Mouse (Mus musculus) olfactory bulb, adult 2 months (tissue): ENCODE data around the gene Ptpa.

Experiments
- CTCF ChIP-seq: fragments of 200-500 bp; IDR thresholded peaks from 2 replicates; pipeline ENCODE4 v1.5.1; 2012; ENCODE audit warnings: low read depth, mild to moderate bottlenecking, low read length, moderate library complexity; ENCODE audit not compliant: insufficient read depth
- POLR2A ChIP-seq: fragments of 200-500 bp; IDR thresholded peaks from 2 replicates; pipeline ENCODE4 v1.6.1; 2012; ENCODE audit warnings: mild to moderate bottlenecking, low read depth, low read length, moderate library complexity; ENCODE audit not compliant: insufficient read depth

DNA sequence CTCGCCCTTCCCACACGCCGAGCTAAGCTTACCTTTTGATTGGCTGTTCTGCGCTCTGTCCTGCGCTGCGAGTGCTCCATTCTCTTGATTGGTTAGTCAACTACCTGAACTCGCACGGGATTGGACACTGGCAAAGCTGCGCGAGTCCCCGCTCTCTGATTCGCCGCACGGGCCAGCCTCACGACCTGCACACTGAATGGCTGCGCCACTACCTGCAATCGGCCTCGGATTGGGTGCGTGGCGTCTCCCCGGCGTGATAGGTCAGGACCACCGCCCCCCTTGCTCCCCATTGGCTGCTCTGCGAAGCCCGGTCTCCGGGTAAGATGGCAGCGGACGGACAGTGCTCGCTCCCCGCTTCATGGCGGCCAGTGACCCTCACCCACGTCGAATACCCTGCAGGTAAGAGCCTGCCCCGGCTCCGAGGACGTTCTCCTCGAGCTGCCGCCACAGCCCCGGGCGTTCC, 23.7 kb upstream of the Ptpa start, which contains the start of gene Dolpp1:
- no peak for TF ChIP-seq CTCF
- TF ChIP-seq POLR2A, result peak; percentile 94
